Mouse (Mus musculus) heart, embryonic 13.5 days (tissue): ENCODE data around the gene Cop1. TPM values are rescaled to one million over a fixed set of nuclear protein-coding genes. Genes with fewer than 3 reads are reported as not detected.
A peak's percentile ranks its signal among the peaks of the same experiment; 100 is the strongest.
"Not testable (repeated sequence)": the region's sequence is repeated elsewhere in the genome, so short reads cannot be mapped to it uniquely, and the experiment has no call there.

Source experiments
- ATAC-seq: fragments of 200-750 bp; cut with Nextera tagmentation; 2 replicates; pipeline ENCODE4 v1.8.0; 2017; ENCODE audit warnings: moderate TSS enrichment; ENCODE audit not compliant: insufficient number of reproducible peaks, low FRiP score, low TSS enrichment; ENCODE audit errors: extremely low read depth
- H3K27ac ChIP-seq: fragments of 300-500 bp; sonication (generic); replicated peaks from 2 replicates; pipeline ENCODE4 v1.5.1; 2015; ENCODE audit warnings: moderate library complexity, mild to moderate bottlenecking, inconsistent platforms
- H3K27me3 ChIP-seq: fragments of 300-500 bp; sonication (generic); replicated peaks from 2 replicates; pipeline ENCODE4 v1.6.1; 2015; ENCODE audit warnings: mild to moderate bottlenecking, inconsistent platforms
- H3K36me3 ChIP-seq: fragments of 300-500 bp; sonication (generic); 2 replicates; pipeline ENCODE4 v1.6.1; 2015; ENCODE audit warnings: mild to moderate bottlenecking, inconsistent platforms
- H3K4me1 ChIP-seq: fragments of 300-500 bp; sonication (generic); 2 replicates; pipeline ENCODE4 v1.6.1; 2015; ENCODE audit warnings: inconsistent platforms
- H3K4me2 ChIP-seq: fragments of 300-500 bp; sonication (generic); 2 replicates; pipeline ENCODE4 v1.6.1; 2015; ENCODE audit warnings: inconsistent platforms, mild to moderate bottlenecking, moderate library complexity
- H3K4me3 ChIP-seq: fragments of 300-500 bp; sonication (generic); 2 replicates; pipeline ENCODE4 v1.5.1; 2015; ENCODE audit warnings: moderate library complexity, mild to moderate bottlenecking, inconsistent platforms
- H3K9ac ChIP-seq: fragments of 300-500 bp; sonication (generic); 2 replicates; pipeline ENCODE4 v1.6.1; 2015; ENCODE audit warnings: inconsistent platforms, mild to moderate bottlenecking, moderate library complexity
- H3K9me3 ChIP-seq: fragments of 300-500 bp; sonication (generic); 2 replicates; pipeline ENCODE4 v1.6.1; 2016; ENCODE audit warnings: inconsistent platforms
- WGBS: fragments of 180-500 bp; shearing (Covaris S2); methylation state at CpG from one replicate; pipeline ENCODE4 v1.1.7; 2015; ENCODE audit warnings: mixed read lengths; 5-methylcytosine and 5-hydroxymethylcytosine counted together
- polyA plus RNA-seq: library from polyadenylated mRNA; unstranded; fragments of >200 nt; fragmentation: Nextera tagmentation; extraction: Ambion mirVana; gene quantifications from 2 replicates; pipeline ENCODE4 v1.2.1, GENCODE M21; 2015

The Cop1 gene
- polyA plus RNA-seq = 9.5 and 19.4 TPM in 2 replicates

- peak; percentile 95 for ATAC-seq
- H3K4me3 ChIP-seq = peak within 1 kb of the TSS; percentile 85
- not testable (repeated sequence) for H3K36me3 ChIP-seq, H3K9me3 ChIP-seq, H3K27me3 ChIP-seq
- H3K9ac ChIP-seq = peak within 1 kb of the TSS; percentile 95
- peaks cover 43% of the 10 kb centered on the region for H3K4me1 ChIP-seq
- H3K4me2 ChIP-seq = peak within 1 kb of the TSS; percentile 76
- peak within 1 kb of the TSS; percentile 92 for H3K27ac ChIP-seq
- WGBS = under 1% methylated on average over 73 of the region's 97 CpGs
Measured at GRCm38 (mm10) chr1:159231781-159232571, at the start of gene Cop1. Cop1 (plus strand) TSS chr1:159232320.

- Histone ChIP-seq H3K9ac (no peak overlapping the region), H3K4me2 (no peak overlapping the region), H3K4me1 (no peaks in the 10 kb centered on the region), H3K9me3 (no peaks in the 10 kb centered on the region), H3K27ac (no peak overlapping the region), H3K36me3 (no peaks in the 10 kb centered on the region), H3K27me3 (no peaks in the 10 kb centered on the region), H3K4me3 (no peak overlapping the region)
- no peak for ATAC-seq
- WGBS = 63% methylated on average over 3 of the region's 3 CpGs
Measured at GRCm38 (mm10) chr1:159186741-159187140, 45.4 kb upstream of the Cop1 start.

GRCm38 (mm10) chr1:159198603-159199002 lies 33.5 kb upstream of the Cop1 start:
- Histone ChIP-seq H3K4me1 (no peaks in the 10 kb centered on the region), H3K4me3 (no peak overlapping the region), H3K9me3 (no peaks in the 10 kb centered on the region), H3K27me3 (no peaks in the 10 kb centered on the region), H3K36me3 (no peaks in the 10 kb centered on the region), H3K27ac (no peak overlapping the region), H3K4me2 (no peak overlapping the region), H3K9ac (no peak overlapping the region)
- WGBS = 63% methylated on average over 3 of the region's 3 CpGs
- no peak for ATAC-seq

GRCm38 (mm10) chr1:159199606-159200005 lies 32.5 kb upstream of the Cop1 start:
- ATAC-seq = no peak

GRCm38 (mm10) chr1:159201220-159201619 lies 30.9 kb upstream of the Cop1 start:
- Histone ChIP-seq H3K4me2 (no peak overlapping the region), H3K27ac (no peak overlapping the region), H3K4me1 (no peaks in the 10 kb centered on the region), H3K9me3 (no peaks in the 10 kb centered on the region; the same call in 1 of the 2 replicates), H3K9ac (no peak overlapping the region), H3K4me3 (no peak overlapping the region), H3K36me3 (no peaks in the 10 kb centered on the region), H3K27me3 (no peaks in the 10 kb centered on the region)
- ATAC-seq = no peak

More at GRCm38 (mm10) chr1:159199606-159200005, 32.5 kb upstream of the Cop1 start:
- Histone ChIP-seq H3K9ac (no peak overlapping the region), H3K27me3 (no peaks in the 10 kb centered on the region), H3K36me3 (no peaks in the 10 kb centered on the region), H3K27ac (no peak overlapping the region), H3K4me1 (no peaks in the 10 kb centered on the region), H3K4me2 (no peak overlapping the region), H3K9me3 (no peaks in the 10 kb centered on the region), H3K4me3 (no peak overlapping the region)
- 63% methylated on average over 3 of the region's 3 CpGs for WGBS

- Histone ChIP-seq H3K27ac (no peak overlapping the region), H3K9me3 (no peaks in the 10 kb centered on the region), H3K4me3 (no peak overlapping the region), H3K4me2 (no peak overlapping the region), H3K36me3 (no peaks in the 10 kb centered on the region), H3K4me1 (no peaks in the 10 kb centered on the region), H3K27me3 (no peaks in the 10 kb centered on the region), H3K9ac (no peak overlapping the region)
- WGBS = 69% methylated on average over 4 of the region's 4 CpGs
- ATAC-seq = no peak
Measured at GRCm38 (mm10) chr1:159211711-159212110, 20.4 kb upstream of the Cop1 start.

- H3K27me3 ChIP-seq = no peaks in the 10 kb centered on the region
Measured at GRCm38 (mm10) chr1:159217437-159217836, 14.7 kb upstream of the Cop1 start.

GRCm38 (mm10) chr1:159222046-159222445 lies 10.1 kb upstream of the Cop1 start:
- WGBS = 59% methylated on average over 2 of the region's 2 CpGs
- Histone ChIP-seq H3K4me1 (0 out of 2 replicates have a peak, but pooled peaks cover 3% of the 10 kb centered on the region), H3K36me3 (no peaks in the 10 kb centered on the region), H3K4me2 (no peak overlapping the region), H3K27me3 (no peaks in the 10 kb centered on the region), H3K4me3 (no peak overlapping the region), H3K9me3 (no peaks in the 10 kb centered on the region), H3K27ac (no peak overlapping the region), H3K9ac (no peak overlapping the region)
- no peak for ATAC-seq

More at GRCm38 (mm10) chr1:159217437-159217836, 14.7 kb upstream of the Cop1 start:
- WGBS = 78% methylated on average over 4 of the region's 4 CpGs
- no peaks in the 10 kb centered on the region for H3K36me3 ChIP-seq
- H3K4me3 ChIP-seq = no peak overlapping the region
- no peaks in the 10 kb centered on the region for H3K4me1 ChIP-seq
- no peaks in the 10 kb centered on the region for H3K9me3 ChIP-seq
- no peak overlapping the region for H3K9ac ChIP-seq
- ATAC-seq = no peak
- no peak overlapping the region for H3K27ac ChIP-seq
- no peak overlapping the region for H3K4me2 ChIP-seq

- no peak overlapping the region for H3K4me3 ChIP-seq
- H3K9ac ChIP-seq = no peak overlapping the region
- no peaks in the 10 kb centered on the region for H3K27me3 ChIP-seq
- ATAC-seq = no peak
- H3K27ac ChIP-seq = no peak overlapping the region
- no peaks in the 10 kb centered on the region for H3K9me3 ChIP-seq
- no peak overlapping the region for H3K4me2 ChIP-seq
- 53% methylated on average over 8 of the region's 8 CpGs for WGBS
- H3K36me3 ChIP-seq = no peaks in the 10 kb centered on the region
- H3K4me1 ChIP-seq = peaks cover 8% of the 10 kb centered on the region
Measured at GRCm38 (mm10) chr1:159225064-159225824, 6.9 kb upstream of the Cop1 start.

- Histone ChIP-seq H3K9ac (peak overlapping the region; percentile 95), H3K4me2 (peak overlapping the region; percentile 76), H3K4me1 (peaks cover 47% of the 10 kb centered on the region), H3K27ac (peak overlapping the region; percentile 92), H3K4me3 (peak overlapping the region; percentile 85)
- H3K27me3 ChIP-seq, H3K36me3 ChIP-seq, H3K9me3 ChIP-seq: not testable (repeated sequence)
- under 1% methylated on average over 33 of the region's 47 CpGs for WGBS
- ATAC-seq = peak; percentile 72
Measured at GRCm38 (mm10) chr1:159232572-159233261, 597 bp downstream of the Cop1 start.

GRCm38 (mm10) chr1:159233426-159233825 lies 1.3 kb downstream of the Cop1 start:
- peak overlapping the region; percentile 76 for H3K4me2 ChIP-seq
- 0 out of 2 replicates have a peak, but pooled peaks cover 2% of the 10 kb centered on the region for H3K36me3 ChIP-seq
- no peaks in the 10 kb centered on the region for H3K27me3 ChIP-seq
- peak overlapping the region; percentile 85 for H3K4me3 ChIP-seq
- no peaks in the 10 kb centered on the region for H3K9me3 ChIP-seq
- 21% methylated on average over 5 of the region's 5 CpGs for WGBS
- no peak for ATAC-seq
- H3K9ac ChIP-seq = peak overlapping the region; percentile 95
- H3K27ac ChIP-seq = peak overlapping the region; percentile 73; the same call in 1 of the 2 replicates
- peaks cover 54% of the 10 kb centered on the region for H3K4me1 ChIP-seq
